Mouse (Mus musculus): ENCODE measurements around the gene Olfr1192-ps1.
"Not testable (repeated sequence)": the region's sequence is repeated elsewhere in the genome, so short reads cannot be mapped to it uniquely, and the experiment has no call there.

The Olfr1192-ps1 gene

GRCm38 (mm10) chr2:88648209-88648608 is at the start of gene Olfr1192-ps1:
TSS of gene Olfr1192-ps1 (plus strand) at chr2:88648509.
- DNase-seq: no peak

GRCm38 (mm10) chr2:88640242-88640641 is 8.1 kb upstream of the Olfr1192-ps1 start, which contains the start of gene Olfr1191-ps1:
TSS of gene Olfr1191-ps1 (plus strand) at chr2:88640542.
- DNase-seq: not testable (repeated sequence)

- not testable (repeated sequence) for DNase-seq
These were observed 27.0 kb downstream of the Olfr1192-ps1 start, which contains the start of gene Olfr1193 for GRCm38 (mm10) chr2:88675328-88675727. TSS of gene Olfr1193 (plus strand) at chr2:88675628.

- no peak for DNase-seq
These were observed 40.8 kb downstream of the Olfr1192-ps1 start, which contains the start of gene Olfr1195 for GRCm38 (mm10) chr2:88689087-88689486. TSS of gene Olfr1195 (minus strand) at chr2:88689187.

GRCm38 (mm10) chr2:88704497-88704896 is 56.2 kb downstream of the Olfr1192-ps1 start, which contains the start of gene Olfr1196:
TSS of gene Olfr1196 (minus strand) at chr2:88704597.
- no peak for DNase-seq
